In the genomic region with DNA sequence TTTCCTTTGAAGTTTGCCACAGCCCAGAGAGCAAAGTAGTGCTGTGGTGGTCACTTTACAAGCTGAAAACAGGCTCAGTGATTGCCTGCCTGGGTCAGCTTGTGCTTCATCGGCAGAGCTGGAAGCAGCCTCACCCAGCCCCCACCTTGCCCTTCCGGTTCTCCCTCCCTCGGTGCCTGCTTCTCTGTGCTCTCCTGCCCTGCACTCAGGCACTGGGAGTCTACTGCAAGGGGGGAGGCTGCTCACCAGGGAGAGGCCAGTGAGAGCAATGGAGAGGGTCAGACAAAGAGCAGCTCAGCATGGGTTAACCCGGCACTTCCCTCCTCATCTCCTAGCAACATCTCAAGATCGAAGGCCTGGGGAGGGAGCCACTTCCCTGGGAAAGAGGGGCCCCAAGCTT, we compare ENCODE assay signal across 9 mouse cellular contexts. TPM values are rescaled to one million over a fixed set of nuclear protein-coding genes. Genes with fewer than 3 reads are reported as not detected.
DNase-seq lines count a peak whose midpoint lies in the region; ATAC-seq and TF ChIP-seq lines count a peak whose summit lies in the region.
"Had no signal": no experiment of that assay in that cellular context is flagged by ENCODE, and none has a peak within 500 bp of the region (broad histone marks: within the 10 kb centered on the region; RNA-seq: fewer than 3 reads in every experiment).

No protein-coding gene starts in this region.

- no peaks in the 10 kb centered on the region for H3K9me3 ChIP-seq in kidney, postnatal 0 days (replicated peaks; ENCODE audit: low read length)
- H3K9me3 ChIP-seq in limb, embryonic 10.5 days (replicated peaks) = no peaks in the 10 kb centered on the region
- H3K9me3 ChIP-seq in neural tube, embryonic 11.5 days (ENCODE audit: control insufficient read depth, low read length) = no peaks in the 10 kb centered on the region
- H3K9me3 ChIP-seq: limb, embryonic 15.5 days had no signal

- H3K9ac ChIP-seq in kidney, postnatal 0 days (ENCODE audit: low read depth, low read length) = peak overlapping the region; percentile 44; the same call in 1 of the 2 replicates
- H3K9ac ChIP-seq in neural tube, embryonic 11.5 days (ENCODE audit: low read length) = no peak overlapping the region; the same call in 1 of the 2 replicates
- H3K9ac ChIP-seq: limb, embryonic 15.5 days had no signal

- no peak overlapping the region for H3K4me3 ChIP-seq in kidney, postnatal 0 days (replicated peaks; ENCODE audit: low read depth, low read length)
- H3K4me3 ChIP-seq in limb, embryonic 10.5 days = peak overlapping the region; percentile 30
- H3K4me3 ChIP-seq in neural tube, embryonic 11.5 days (ENCODE audit: low read depth, low read length) = no peak overlapping the region
- H3K4me3 ChIP-seq: limb, embryonic 15.5 days had no signal

- no peaks in the 10 kb centered on the region for H3K36me3 ChIP-seq in kidney, postnatal 0 days (ENCODE audit: insufficient read depth, low read length)
- no peaks in the 10 kb centered on the region for H3K36me3 ChIP-seq in limb, embryonic 10.5 days
- no peaks in the 10 kb centered on the region for H3K36me3 ChIP-seq in neural tube, embryonic 11.5 days (ENCODE audit: control insufficient read depth, insufficient read depth, low read length)
- H3K36me3 ChIP-seq: limb, embryonic 15.5 days had no signal

- TF ChIP-seq CTCF in kidney, postnatal 0 days (IDR thresholded peaks at IDR 0.05; ENCODE audit: low read depth) = no peak

- no peaks in the 10 kb centered on the region for H3K27me3 ChIP-seq in kidney, postnatal 0 days (ENCODE audit: insufficient read depth, low read length)
- peaks cover 52% of the 10 kb centered on the region for H3K27me3 ChIP-seq in limb, embryonic 10.5 days (ENCODE audit: low read depth, poor library complexity, severe bottlenecking)
- H3K27me3 ChIP-seq in neural tube, embryonic 11.5 days (ENCODE audit: control insufficient read depth, insufficient read depth, low read length) = 0 out of 2 replicates have a peak, but pooled peaks cover 2% of the 10 kb centered on the region

- peaks cover 35% of the 10 kb centered on the region for H3K4me1 ChIP-seq in kidney, postnatal 0 days (replicated peaks; ENCODE audit: insufficient read depth, low read length)
- peaks cover 54% of the 10 kb centered on the region for H3K4me1 ChIP-seq in limb, embryonic 10.5 days
- H3K4me1 ChIP-seq in neural tube, embryonic 11.5 days (ENCODE audit: control insufficient read depth, insufficient read depth, low read length) = peaks cover 25% of the 10 kb centered on the region

- no peak for ATAC-seq in kidney, postnatal 0 days (replicated peaks; ENCODE audit: low FRiP score, low read depth)
- no peak for ATAC-seq in neural tube, embryonic 11.5 days (ENCODE audit: insufficient read depth, low FRiP score, low TSS enrichment)
- ATAC-seq in frontal cortex, adult (ENCODE audit: low TSS enrichment) = no peak

- peak; percentile 37 for DNase-seq in kidney, postnatal 0 days (ENCODE audit: low spot score)
- no peak for DNase-seq in kidney, postnatal 36 days
- DNase-seq in embryo, embryonic 11 days = peak; percentile 46
- peak; percentile 43 for DNase-seq in limb, embryonic 10.5 days (ENCODE audit: low spot score)
- DNase-seq in neural tube, embryonic 11.5 days (ENCODE audit: low spot score) = peak; percentile 53
- DNase-seq in adrenal gland, postnatal 4 days (ENCODE audit: low spot score in 2 of 2) = no peak
- DNase-seq in natural killer cell, adult 2 months (ENCODE audit: low spot score in 2 of 2) = no peak

- H3K4me2 ChIP-seq in kidney, postnatal 0 days (ENCODE audit: low read length) = peak overlapping the region; percentile 32
- peak overlapping the region; percentile 6 for H3K4me2 ChIP-seq in neural tube, embryonic 11.5 days (ENCODE audit: low read depth)
- H3K4me2 ChIP-seq: limb, embryonic 15.5 days had no signal

- 2% methylated on average over 5 of the region's 5 CpGs for WGBS in kidney, postnatal 0 days
- WGBS in limb, embryonic 10.5 days = 1% methylated on average over 5 of the region's 5 CpGs
- 1% methylated on average over 5 of the region's 5 CpGs for WGBS in neural tube, embryonic 11.5 days

- H3K27ac ChIP-seq in kidney, postnatal 0 days = no peak overlapping the region
- peak overlapping the region; percentile 78 for H3K27ac ChIP-seq in limb, embryonic 10.5 days
- no peak overlapping the region; the same call in 1 of the 2 replicates for H3K27ac ChIP-seq in neural tube, embryonic 11.5 days (ENCODE audit: low read depth, low read length)
- H3K27ac ChIP-seq: limb, embryonic 15.5 days had no signal

RNA-seq across cellular contexts. Expression of a gene that starts 2.2 kb away (rescaled TPM):
- 0.20 and 0.26 TPM in 2 replicates for polyA plus RNA-seq in kidney, postnatal 0 days (2015; fragmentation: Nextera tagmentation; extraction: Ambion mirVana)
- polyA plus RNA-seq in limb, embryonic 10.5 days (2016; fragmentation: Nextera tagmentation; extraction: Ambion mirVana) = not detected in 2 replicates
- 0.20 and 0.42 TPM in 2 replicates for polyA plus RNA-seq in neural tube, embryonic 11.5 days (2014; fragmentation: Nextera tagmentation; extraction: Ambion mirVana)
- under 1 TPM; 0.31 to 0.65 TPM for total RNA-seq in adrenal gland, postnatal 4 days (2021)
- polyA plus RNA-seq: limb, embryonic 15.5 days had no signal

RNA-seq across cellular contexts. Expression of a gene that starts 2.9 kb away (rescaled TPM):
- polyA plus RNA-seq in kidney, postnatal 0 days (2015; fragmentation: Nextera tagmentation; extraction: Ambion mirVana) = 0.62 and 0.74 TPM in 2 replicates
- 0.08 TPM in 1 of 2 replicates, not detected in the other for polyA plus RNA-seq in limb, embryonic 10.5 days (2016; fragmentation: Nextera tagmentation; extraction: Ambion mirVana)
- polyA plus RNA-seq in neural tube, embryonic 11.5 days (2014; fragmentation: Nextera tagmentation; extraction: Ambion mirVana) = 0.23 and 0.41 TPM in 2 replicates
- under 1 TPM; 0.45 to 0.51 TPM for total RNA-seq in adrenal gland, postnatal 4 days (2021)

RNA-seq across cellular contexts. Expression of a gene that starts 24.2 kb away (rescaled TPM):
- 14.3 and 15.5 TPM in 2 replicates for polyA plus RNA-seq in kidney, postnatal 0 days (2015; fragmentation: Nextera tagmentation; extraction: Ambion mirVana)
- polyA plus RNA-seq in limb, embryonic 10.5 days (2016; fragmentation: Nextera tagmentation; extraction: Ambion mirVana) = 0.44 and 0.81 TPM in 2 replicates
- 1.7 and 2.9 TPM in 2 replicates for polyA plus RNA-seq in neural tube, embryonic 11.5 days (2014; fragmentation: Nextera tagmentation; extraction: Ambion mirVana)
- 10 to 100 TPM; 17.9 to 21.9 TPM for total RNA-seq in adrenal gland, postnatal 4 days (2021)

RNA-seq across cellular contexts. Expression of a gene that starts 27.9 kb away (rescaled TPM):
- 58.6 and 62.8 TPM in 2 replicates for polyA plus RNA-seq in kidney, postnatal 0 days (2015; fragmentation: Nextera tagmentation; extraction: Ambion mirVana)
- polyA plus RNA-seq in limb, embryonic 10.5 days (2016; fragmentation: Nextera tagmentation; extraction: Ambion mirVana) = 47.8 and 58.9 TPM in 2 replicates
- 39.6 and 51.4 TPM in 2 replicates for polyA plus RNA-seq in neural tube, embryonic 11.5 days (2014; fragmentation: Nextera tagmentation; extraction: Ambion mirVana)
- total RNA-seq in adrenal gland, postnatal 4 days (2021) = 10 to 100 TPM; 35.6 to 39.7 TPM

RNA-seq across cellular contexts. Expression of a gene that starts 50.3 kb away (rescaled TPM):
- 65.7 and 73.4 TPM in 2 replicates for polyA plus RNA-seq in kidney, postnatal 0 days (2015; fragmentation: Nextera tagmentation; extraction: Ambion mirVana)
- polyA plus RNA-seq in limb, embryonic 10.5 days (2016; fragmentation: Nextera tagmentation; extraction: Ambion mirVana) = 78.2 and 89.8 TPM in 2 replicates
- 87.4 and 92.7 TPM in 2 replicates for polyA plus RNA-seq in neural tube, embryonic 11.5 days (2014; fragmentation: Nextera tagmentation; extraction: Ambion mirVana)
- total RNA-seq in adrenal gland, postnatal 4 days (2021) = 10 to 100 TPM; 69.1 to 73.2 TPM

Comparison
In these comparisons a context has a peak if more than half of its experiments do, and no peak if none do; other contexts are left out.
1. DNase-seq: peak in kidney, postnatal 0 days (single experiment), embryo, embryonic 11 days (single experiment), limb, embryonic 10.5 days (single experiment) and neural tube, embryonic 11.5 days (single experiment); none in kidney, postnatal 36 days (0 of 2), adrenal gland, postnatal 4 days (0 of 2) and natural killer cell, adult 2 months (0 of 2).